Mouse (Mus musculus) kidney, postnatal 25 days (tissue): ENCODE data around the gene Ccdc62.

ENCODE experiments used
- DNase-seq, 2 experiments: peaks; one replicate each; pipeline ENCODE4 v3.0.0; 2021; ENCODE audit warnings: mixed read lengths in 2 of 2

Ccdc62 gene

DNA sequence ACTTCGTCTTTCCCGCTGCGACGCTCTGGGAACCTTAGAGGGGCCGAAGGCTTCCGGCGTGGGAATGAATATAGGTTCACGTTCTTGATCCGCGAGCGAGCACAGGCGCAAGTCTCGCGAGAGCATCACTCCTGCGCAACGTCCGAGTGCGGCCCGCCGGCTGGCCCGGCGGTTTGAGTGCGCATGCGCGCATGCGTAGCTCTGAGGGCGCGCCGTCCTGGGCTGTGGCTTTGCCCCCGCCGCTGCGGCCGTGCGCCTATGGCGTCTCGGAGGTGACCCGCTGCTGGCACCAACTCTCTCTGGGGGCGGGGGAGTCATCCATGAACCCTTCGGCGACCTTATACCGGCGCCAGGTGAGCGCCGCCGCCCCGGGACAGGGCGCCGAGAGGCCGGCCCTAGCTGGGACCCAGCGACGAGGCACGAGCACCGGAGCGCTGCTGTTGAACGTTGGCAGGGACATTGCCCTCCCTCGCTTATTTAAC is at the start of gene Ccdc62:
TSS of gene Ccdc62 (plus strand) at position 172 of the 482 bp plus-strand sequence.
- peak; percentile 96 to 98 for DNase-seq

- no peak for DNase-seq
Measured at GRCm38 (mm10) chr5:123880778-123881177, 49.7 kb upstream of the Ccdc62 start.

- no peak for DNase-seq
Measured at GRCm38 (mm10) chr5:123883891-123884290, 46.6 kb upstream of the Ccdc62 start.

GRCm38 (mm10) chr5:123884332-123884731 is 46.1 kb upstream of the Ccdc62 start:
- no peak for DNase-seq

DNA sequence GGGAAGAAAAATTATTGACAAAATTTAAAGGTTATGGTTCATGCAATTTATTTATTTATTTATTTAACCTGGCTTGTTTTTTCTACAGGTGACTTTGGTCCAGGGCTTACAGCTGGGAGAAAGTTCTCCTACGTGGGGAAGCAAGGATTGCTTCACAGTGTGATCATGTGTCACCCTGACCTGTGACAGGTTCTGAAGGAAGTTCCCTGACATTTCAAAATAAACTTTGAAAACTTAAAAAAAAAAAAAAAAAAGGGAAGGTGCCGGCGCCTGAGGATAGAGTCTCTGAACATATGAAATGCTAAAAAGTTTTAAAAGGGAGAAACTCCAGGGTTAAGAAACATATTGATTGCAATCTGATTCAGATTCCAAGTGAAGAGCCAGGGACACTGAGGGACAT is 44.1 kb upstream of the Ccdc62 start:
- no peak for DNase-seq

DNA sequence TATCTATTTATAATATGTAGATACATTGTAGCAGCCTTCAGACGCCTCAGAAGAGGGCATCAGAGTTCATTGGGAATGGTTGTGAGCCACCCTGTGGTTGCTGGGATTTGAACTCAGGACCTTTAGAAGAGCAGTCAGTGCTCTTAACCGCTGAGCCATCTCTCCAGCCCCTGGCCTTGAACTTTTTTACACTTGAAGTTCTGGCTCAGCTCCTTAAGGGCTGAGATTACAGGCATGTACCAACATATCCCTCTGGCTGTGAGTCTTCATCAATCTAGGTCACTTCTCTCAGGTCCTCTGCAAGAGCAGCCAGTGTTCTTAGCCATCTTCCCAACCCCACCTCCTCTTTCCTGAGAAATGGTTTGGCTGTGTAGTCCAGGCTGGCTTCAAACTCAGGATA is 40.2 kb upstream of the Ccdc62 start:
- DNase-seq = no peak

GRCm38 (mm10) chr5:123890987-123891386 is 39.5 kb upstream of the Ccdc62 start:
- no peak for DNase-seq

- DNase-seq = peak in 1 of 2 experiments; percentile 24
Measured at GRCm38 (mm10) chr5:123891669-123892068, 38.8 kb upstream of the Ccdc62 start.

GRCm38 (mm10) chr5:123893520-123893919 is 37.0 kb upstream of the Ccdc62 start:
- no peak for DNase-seq

DNA sequence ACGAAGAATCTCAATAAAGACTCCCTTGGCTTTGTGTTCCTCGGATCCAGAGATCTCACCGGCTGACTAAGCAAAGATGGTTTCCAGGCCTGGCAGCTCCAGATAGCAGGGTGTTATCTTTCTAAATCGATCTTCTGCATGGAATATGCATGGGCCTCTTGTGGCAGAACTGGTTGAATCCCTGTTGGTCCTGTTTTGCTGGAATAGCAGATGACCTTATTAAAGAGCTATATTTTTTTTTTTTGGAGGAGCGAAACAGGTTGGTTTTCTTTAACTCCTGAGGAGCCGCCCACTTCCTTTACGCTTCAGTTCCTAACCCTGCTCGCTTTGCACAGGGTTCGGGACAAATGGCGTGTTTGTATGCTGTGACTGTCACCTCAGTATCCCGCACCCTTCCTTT is 34.1 kb upstream of the Ccdc62 start:
- no peak for DNase-seq

GRCm38 (mm10) chr5:123897352-123897751 is 33.1 kb upstream of the Ccdc62 start:
- no peak for DNase-seq

- no peak for DNase-seq
Measured at GRCm38 (mm10) chr5:123904059-123904672, 26.3 kb upstream of the Ccdc62 start.

DNA sequence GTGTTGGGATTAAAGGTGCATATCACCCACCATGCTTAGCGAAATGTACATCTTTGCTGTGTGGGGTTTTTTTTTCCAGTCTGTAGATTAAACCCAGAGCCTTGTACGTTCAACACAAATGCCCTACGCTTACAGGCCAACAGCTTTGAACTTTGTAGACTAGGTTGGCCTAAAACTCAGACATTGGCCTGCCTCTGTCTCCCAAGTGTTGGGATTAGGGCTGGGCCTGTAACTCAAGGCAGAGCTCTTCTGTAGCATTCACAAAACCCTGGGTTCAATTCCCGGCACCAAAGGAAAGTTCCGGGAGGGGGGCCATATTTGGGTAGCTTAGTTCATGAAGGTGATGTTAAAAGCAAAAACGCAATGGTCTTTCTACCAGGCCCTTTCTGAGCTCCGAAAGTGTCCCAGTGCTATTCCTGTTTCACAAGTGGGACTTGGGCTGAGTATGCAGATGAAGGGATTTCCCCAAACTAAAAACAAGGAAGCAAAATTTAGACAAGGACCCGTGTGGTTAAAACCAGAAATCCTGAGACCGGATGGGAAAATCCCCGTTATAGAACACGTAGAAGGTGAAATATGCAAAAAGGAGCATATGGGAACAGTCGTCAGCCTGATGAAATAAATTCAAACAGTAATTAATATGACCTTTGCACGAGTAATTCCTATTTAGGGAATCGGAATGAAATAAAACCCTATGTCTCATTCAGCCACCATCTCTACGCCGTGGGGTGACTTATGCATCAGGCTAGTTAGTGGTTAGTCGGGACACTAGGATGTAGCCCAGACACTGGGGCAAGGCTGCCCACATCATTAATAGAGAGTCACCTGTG is 24.1 kb upstream of the Ccdc62 start:
- no peak for DNase-seq

DNA sequence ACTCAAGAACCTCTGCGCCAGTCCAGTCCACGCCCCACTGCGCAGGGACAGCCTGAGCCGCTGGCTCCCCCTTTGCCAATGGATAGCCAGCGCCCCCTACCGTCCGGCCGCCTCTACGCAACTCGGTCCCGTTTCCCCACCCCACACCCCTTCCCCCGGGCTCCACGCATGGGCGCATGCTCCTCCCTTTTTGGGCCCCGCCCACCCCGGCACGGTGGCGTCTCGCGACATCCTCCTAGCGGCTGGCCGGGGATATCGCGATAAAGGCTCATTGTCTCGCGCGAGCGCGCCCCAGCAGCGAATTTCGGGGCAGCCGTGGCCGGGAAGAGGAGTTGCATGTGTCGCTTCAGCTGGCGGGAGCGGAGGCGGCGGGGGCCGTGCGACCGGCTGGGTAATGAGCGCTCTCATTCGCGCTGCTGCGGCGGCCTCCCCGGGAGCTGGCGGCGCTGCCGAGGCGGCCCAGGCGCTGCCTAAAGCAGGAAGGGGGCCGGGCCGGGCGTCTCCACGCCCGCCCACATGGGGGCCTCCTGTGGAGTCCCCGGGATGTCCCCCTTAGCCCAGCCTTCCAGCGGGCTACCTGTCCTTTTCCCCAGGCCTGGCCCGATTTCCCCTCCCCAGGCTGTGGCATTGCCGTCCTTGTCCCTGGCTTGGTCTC is 23.4 kb upstream of the Ccdc62 start, which contains the start of gene Denr:
TSS of gene Denr (plus strand) at position 200 of the 655 bp plus-strand sequence.
- DNase-seq = peak; percentile 99

DNA sequence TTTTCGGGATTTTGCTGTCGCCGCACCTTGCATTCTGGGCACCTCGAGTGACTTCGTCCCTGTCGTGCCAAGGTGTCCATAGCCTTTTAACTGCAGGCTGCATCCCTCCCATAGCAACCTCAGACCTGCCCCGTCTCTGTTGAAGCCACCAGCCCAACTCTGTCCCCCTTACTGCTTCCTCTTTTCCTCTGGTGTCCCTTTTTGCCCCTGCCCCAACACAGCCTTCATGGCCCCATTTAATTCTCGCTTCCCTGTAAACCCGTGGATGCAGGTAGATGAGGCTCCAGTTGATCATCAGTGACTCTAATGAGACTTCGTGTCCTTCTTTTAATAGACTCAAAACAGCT is 22.9 kb upstream of the Ccdc62 start:
- no peak for DNase-seq

GRCm38 (mm10) chr5:123914852-123915251 is 15.6 kb upstream of the Ccdc62 start:
- no peak for DNase-seq

DNA sequence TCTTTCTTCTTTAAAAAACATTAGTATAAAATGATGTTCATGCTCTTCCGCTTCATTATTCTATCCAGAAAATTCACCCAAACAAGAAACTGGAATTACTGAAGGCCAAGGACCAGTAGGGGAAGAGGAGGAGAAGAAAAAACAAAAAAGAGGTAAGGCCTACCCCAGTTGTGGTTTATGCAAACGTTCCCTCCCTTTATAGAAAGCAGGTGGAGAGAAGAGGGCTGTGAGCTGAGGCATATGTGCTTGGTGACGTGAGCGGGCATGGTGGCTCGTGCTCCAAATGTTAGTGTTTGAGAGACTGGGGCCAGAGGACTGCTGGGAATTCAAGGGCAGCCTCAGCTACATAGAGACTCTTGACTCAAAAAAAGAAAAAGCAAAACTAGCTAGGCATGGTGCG is 8.4 kb upstream of the Ccdc62 start:
- no peak for DNase-seq

- no peak for DNase-seq
Measured at GRCm38 (mm10) chr5:123927118-123927517, 3.4 kb upstream of the Ccdc62 start, which contains the start of gene Gm43518. Gm43518 (plus strand) TSS chr5:123927418.

DNA sequence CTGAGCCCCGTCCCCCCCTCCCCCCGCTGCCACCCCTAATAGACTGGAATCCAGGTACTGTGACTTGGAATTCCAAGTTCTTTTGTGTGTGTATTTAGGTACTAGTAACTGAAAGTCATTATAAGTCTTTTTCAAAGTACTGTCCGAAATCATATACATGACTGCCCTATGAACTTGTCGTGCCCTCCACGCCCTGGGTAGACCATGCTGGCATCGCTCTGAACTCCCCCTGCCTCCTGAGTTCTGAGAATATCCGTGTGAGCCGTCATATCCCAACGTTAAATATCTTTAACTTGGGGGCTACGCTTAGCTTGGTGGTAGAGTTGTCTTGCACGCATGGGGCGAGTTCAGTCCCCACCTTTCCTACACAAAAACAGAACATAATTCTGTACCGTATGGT is 652 bp downstream of the Ccdc62 start:
- no peak for DNase-seq

- DNase-seq = no peak
Measured at GRCm38 (mm10) chr5:123932927-123933326, 2.4 kb downstream of the Ccdc62 start.

- no peak for DNase-seq
Measured at GRCm38 (mm10) chr5:123933556-123933955, 3.1 kb downstream of the Ccdc62 start.

GRCm38 (mm10) chr5:123933957-123934591 is 3.6 kb downstream of the Ccdc62 start:
- DNase-seq = peak; percentile 43 to 55

DNA sequence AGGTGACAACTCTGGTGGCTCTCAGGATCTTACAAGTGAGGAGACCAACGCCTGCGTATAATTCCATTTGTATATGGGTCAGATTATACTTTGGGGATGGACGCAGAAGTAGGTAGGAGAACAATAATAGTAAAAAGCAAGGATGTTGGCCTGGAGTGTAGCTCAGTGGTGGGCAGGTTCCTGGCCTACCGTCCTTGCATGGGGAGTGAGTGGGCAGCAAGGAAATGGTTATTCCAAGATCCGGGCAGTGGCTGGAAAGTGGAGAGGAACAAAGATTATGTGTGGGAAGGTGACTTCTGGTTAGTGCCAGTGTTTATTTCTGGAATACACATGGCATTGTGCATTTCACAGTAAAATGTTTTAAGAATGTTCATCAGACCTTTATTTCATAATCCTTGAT is 5.5 kb downstream of the Ccdc62 start:
- DNase-seq = no peak
